Mouse (Mus musculus) kidney, adult 8-10 months (tissue): ENCODE measurements at regions not wholly inside any gene's neighbourhood (a gene's known extent, or its start where the extent isn't known, plus 50 kb on each side); places are given as distances from the start of the nearest gene placed in this dataset.

Experiments used
- DNase-seq, 2 experiments: peaks; one replicate each; pipeline ENCODE4 v3.0.0; 2022

- DNase-seq, result no peak
Observed at GRCm38 (mm10) chrX:163812431-163812830, 51.3 kb upstream of the Rnf138rt1 start.

GRCm38 (mm10) chrX:163814806-163815205 lies 53.7 kb upstream of the Rnf138rt1 start:
- no peak for DNase-seq

GRCm38 (mm10) chrX:163822298-163822697 lies 61.2 kb upstream of the Rnf138rt1 start:
- no peak for DNase-seq

- peak in 1 of 2 experiments; percentile 1 for DNase-seq
Observed at GRCm38 (mm10) chrX:163827461-163827860, 66.3 kb upstream of the Rnf138rt1 start.

- no peak for DNase-seq
Observed at GRCm38 (mm10) chrX:163845408-163845807, 63.4 kb upstream of the Ap1s2 start.

- DNase-seq, result no peak
Observed at GRCm38 (mm10) chrX:163846890-163847289, 61.9 kb upstream of the Ap1s2 start.

- DNase-seq, result no peak
Observed at GRCm38 (mm10) chrX:163847651-163848050, 61.2 kb upstream of the Ap1s2 start.

GRCm38 (mm10) chrX:163848510-163849199 lies 60.2 kb upstream of the Ap1s2 start:
- no peak for DNase-seq

GRCm38 (mm10) chrX:163850915-163851599 lies 57.8 kb upstream of the Ap1s2 start:
- no peak for DNase-seq

GRCm38 (mm10) chrX:163858494-163858893 lies 50.3 kb upstream of the Ap1s2 start:
- DNase-seq, result no peak
